Mouse (Mus musculus) ovary, postnatal 36 days (tissue): ENCODE measurements around the gene Tbc1d7.
A peak's percentile ranks its signal among the peaks of the same experiment; 100 is the strongest.

Source experiments
- DNase-seq: peaks from one replicate; pipeline ENCODE4 v3.0.0; 2022; ENCODE audit warnings: low spot score, mixed read lengths

Gene Tbc1d7

GRCm38 (mm10) chr13:43171020-43171710 is at the start of gene Tbc1d7:
Gene Tbc1d7, minus strand, starts transcription at chr13:43171501.
- peak; percentile 99 for DNase-seq

- no peak for DNase-seq
Measured at GRCm38 (mm10) chr13:43220635-43221034, 49.3 kb upstream of the Tbc1d7 start.

GRCm38 (mm10) chr13:43218764-43219163 is 47.5 kb upstream of the Tbc1d7 start:
- DNase-seq: no peak

- no peak for DNase-seq
Measured at GRCm38 (mm10) chr13:43218284-43218683, 47.0 kb upstream of the Tbc1d7 start.

GRCm38 (mm10) chr13:43217686-43218085 is 46.4 kb upstream of the Tbc1d7 start:
- no peak for DNase-seq

GRCm38 (mm10) chr13:43217059-43217458 is 45.8 kb upstream of the Tbc1d7 start:
- DNase-seq: no peak

GRCm38 (mm10) chr13:43215994-43216706 is 44.8 kb upstream of the Tbc1d7 start:
- no peak for DNase-seq

GRCm38 (mm10) chr13:43215144-43215993 is 44.1 kb upstream of the Tbc1d7 start:
- DNase-seq: no peak

- no peak for DNase-seq
Measured at GRCm38 (mm10) chr13:43212338-43212737, 41.0 kb upstream of the Tbc1d7 start.

- DNase-seq: no peak
Measured at GRCm38 (mm10) chr13:43210956-43211355, 39.7 kb upstream of the Tbc1d7 start.

- DNase-seq: no peak
Measured at GRCm38 (mm10) chr13:43209560-43209959, 38.3 kb upstream of the Tbc1d7 start.

GRCm38 (mm10) chr13:43208914-43209439 is 37.7 kb upstream of the Tbc1d7 start:
- DNase-seq: no peak

- no peak for DNase-seq
Measured at GRCm38 (mm10) chr13:43206118-43206683, 34.9 kb upstream of the Tbc1d7 start.

GRCm38 (mm10) chr13:43203641-43204040 is 32.3 kb upstream of the Tbc1d7 start:
- DNase-seq: no peak

- no peak for DNase-seq
Measured at GRCm38 (mm10) chr13:43203234-43203633, 31.9 kb upstream of the Tbc1d7 start.

- no peak for DNase-seq
Measured at GRCm38 (mm10) chr13:43202351-43202750, 31.1 kb upstream of the Tbc1d7 start.

- DNase-seq: peak; percentile 40
Measured at GRCm38 (mm10) chr13:43201033-43201432, 29.7 kb upstream of the Tbc1d7 start.

- DNase-seq: no peak
Measured at GRCm38 (mm10) chr13:43200473-43200872, 29.2 kb upstream of the Tbc1d7 start.

GRCm38 (mm10) chr13:43199749-43200148 is 28.4 kb upstream of the Tbc1d7 start:
- no peak for DNase-seq

GRCm38 (mm10) chr13:43199282-43199681 is 28.0 kb upstream of the Tbc1d7 start:
- DNase-seq: no peak

GRCm38 (mm10) chr13:43197187-43197586 is 25.9 kb upstream of the Tbc1d7 start:
- DNase-seq: no peak

GRCm38 (mm10) chr13:43196000-43196399 is 24.7 kb upstream of the Tbc1d7 start:
- DNase-seq: peak; percentile 38
